Mouse (Mus musculus): ENCODE data around the gene Pmfbp1.
"Not testable (repeated sequence)": the region's sequence is repeated elsewhere in the genome, so short reads cannot be mapped to it uniquely, and the experiment has no call there.

Pmfbp1 gene

DNA sequence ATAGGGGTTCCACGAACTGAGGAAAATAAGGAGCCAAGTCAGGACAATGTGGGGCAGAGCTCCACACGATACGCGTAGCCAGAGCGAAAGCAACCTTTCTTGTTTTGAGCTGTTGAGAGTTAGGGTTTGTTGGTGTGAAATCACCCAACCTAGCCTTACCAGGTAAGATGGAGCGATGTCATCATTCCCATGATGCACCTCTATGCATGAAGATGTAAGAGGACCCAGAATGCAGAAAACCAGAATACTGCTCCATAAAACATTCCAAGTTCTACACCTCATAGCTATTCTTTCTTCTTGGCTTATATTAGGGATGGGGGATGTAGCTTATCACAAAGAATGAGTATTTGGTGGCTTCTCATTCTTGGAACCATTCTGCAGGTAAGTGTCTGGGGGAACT lies at the start of gene Pmfbp1:
TSS of gene Pmfbp1 (plus strand) at position 301 of the 400 bp plus-strand sequence.
- no peak for DNase-seq (ENCODE audit: extremely low spot score)

DNA sequence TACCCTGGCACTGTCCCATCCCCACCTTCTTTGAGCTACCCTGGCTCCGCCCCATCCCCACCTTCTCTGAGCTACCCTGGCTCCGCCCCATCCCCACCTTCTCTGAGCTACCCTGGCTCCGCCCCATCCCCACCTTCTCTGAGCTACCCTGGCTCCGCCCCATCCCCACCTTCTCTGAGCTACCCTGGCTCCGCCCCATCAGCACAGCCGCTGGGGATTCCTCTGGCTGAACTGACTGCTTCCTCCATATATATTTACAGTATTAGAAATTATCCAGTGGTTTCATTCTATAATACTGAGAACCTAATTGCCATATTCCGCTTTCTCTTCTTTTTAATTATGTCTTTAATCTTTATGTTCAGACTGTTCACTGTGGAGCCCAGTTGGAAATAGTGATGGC lies 46.9 kb upstream of the Pmfbp1 start:
- DNase-seq (ENCODE audit: extremely low spot score), result not testable (repeated sequence)

DNA sequence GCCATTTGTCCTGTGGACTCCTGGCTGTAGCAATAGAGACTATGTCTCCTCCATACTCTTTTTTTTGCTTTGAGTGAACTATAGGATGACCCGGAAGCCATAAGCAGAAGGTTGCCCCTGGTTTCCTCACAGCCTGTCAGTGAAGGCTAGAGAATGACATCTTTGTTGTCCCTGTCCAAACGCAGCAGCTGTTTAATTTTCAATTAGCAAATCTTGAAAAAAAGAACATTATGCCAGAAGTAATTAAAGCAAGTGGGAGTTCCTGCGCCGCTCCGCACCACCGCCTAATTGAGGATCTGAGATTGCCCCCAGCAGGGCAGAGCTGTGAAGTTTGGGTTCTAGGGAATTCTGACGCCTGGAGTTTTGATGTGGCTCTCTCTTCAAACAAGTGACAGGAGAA lies 42.8 kb upstream of the Pmfbp1 start:
- DNase-seq (ENCODE audit: extremely low spot score), result no peak

DNA sequence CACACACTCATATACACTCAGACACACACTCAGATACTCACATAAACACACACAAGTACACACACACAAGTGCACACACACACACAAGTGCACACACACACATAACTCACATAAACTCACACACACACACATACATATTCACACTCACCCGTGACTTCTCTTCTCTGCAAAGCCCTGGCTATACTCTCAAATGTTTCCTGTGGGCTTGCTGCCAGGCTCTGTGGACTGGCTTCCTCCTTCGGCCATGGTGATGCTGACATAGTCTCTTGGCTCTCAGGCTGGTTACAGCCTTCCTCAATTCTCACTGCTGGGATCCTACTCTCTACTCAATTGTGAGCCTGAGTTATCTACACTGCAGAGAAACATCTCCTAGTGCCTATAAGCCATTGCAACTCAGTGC lies 38.7 kb upstream of the Pmfbp1 start:
- no peak for DNase-seq (ENCODE audit: extremely low spot score)

GRCm38 (mm10) chr8:109457387-109457786 lies 36.4 kb upstream of the Pmfbp1 start:
- no peak for DNase-seq (ENCODE audit: extremely low spot score)

DNA sequence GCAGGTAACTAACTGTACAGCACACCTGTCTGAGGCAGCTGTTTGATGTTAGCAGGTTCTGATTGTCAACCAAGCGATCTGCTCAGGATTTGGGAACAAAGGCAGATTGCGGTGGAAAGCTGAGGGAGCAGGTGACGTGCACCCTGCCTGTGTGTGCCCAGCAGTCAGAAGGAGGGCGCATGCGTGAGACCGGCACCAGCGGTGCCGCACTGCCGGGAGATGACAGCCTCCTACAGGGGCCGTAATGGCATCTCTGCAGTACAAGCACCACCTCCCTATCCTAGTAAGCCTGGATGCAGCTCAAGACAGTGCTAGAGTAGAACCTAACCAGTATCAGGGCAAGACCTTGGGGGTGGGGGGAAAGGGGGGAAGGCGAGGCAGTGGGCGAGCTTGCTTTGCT lies 35.2 kb upstream of the Pmfbp1 start:
- no peak for DNase-seq (ENCODE audit: extremely low spot score)

DNA sequence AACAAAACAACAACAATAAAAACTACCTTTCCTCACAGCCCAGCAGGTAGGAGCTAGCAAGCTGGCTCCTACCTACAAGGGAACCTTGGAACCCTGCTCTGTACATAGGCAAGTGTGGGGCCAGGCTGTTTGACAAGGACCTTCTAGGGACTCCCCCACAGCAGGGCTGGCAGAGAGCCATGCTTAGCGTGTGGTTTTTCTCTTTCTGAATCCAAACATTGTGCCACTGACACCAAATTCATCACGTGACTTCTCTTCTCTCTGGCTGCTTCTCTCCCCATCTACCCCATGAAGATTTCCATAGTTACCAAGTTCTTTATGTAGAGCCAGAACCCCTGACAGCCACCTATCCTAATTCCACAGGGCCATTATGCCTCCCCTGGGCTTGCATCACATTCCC lies 30.8 kb upstream of the Pmfbp1 start:
- DNase-seq (ENCODE audit: extremely low spot score), result no peak

GRCm38 (mm10) chr8:109463677-109464313 lies 30.0 kb upstream of the Pmfbp1 start:
- peak; percentile 29 for DNase-seq (ENCODE audit: extremely low spot score)

DNA sequence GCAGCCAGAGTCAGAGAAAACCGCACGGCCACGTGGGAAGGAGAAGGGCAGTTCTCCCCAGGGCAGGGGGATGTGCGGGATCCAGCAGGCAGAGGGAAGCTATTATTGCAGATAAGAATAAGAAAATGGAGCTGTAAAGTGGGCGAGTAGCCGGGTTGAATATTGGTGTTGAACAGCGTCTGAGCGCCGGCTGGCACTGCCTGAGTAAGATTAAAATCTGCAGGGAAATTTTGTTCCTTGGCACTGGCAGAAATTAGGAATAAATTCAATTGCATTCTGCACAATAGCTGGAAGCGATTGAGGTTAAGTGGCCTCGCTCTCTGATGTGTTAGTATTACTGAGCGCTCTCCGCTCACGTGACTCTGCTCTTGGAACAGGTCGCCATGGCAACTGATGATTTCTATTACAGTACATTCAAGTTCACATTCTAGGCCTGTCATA lies 29.4 kb upstream of the Pmfbp1 start:
- DNase-seq (ENCODE audit: extremely low spot score), result no peak

DNA sequence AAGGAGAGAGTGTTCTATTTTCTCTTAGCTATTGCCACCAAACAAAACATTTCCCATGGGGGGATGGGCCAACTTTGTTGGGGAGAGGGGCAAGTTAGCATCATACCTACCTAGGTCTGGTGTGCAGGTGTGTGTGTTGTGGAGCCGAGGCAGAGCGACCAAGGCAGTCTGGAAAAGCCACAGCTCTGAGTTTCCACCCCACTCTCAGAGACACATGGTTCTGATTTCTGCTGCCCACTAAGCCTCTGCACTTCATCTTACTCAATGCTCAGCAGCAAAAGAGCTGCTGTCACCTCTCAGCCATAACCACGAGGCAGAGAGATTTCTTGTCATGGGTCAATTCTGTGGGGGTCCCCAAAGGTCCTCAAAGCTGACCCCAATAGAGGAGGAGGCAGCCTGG lies 28.8 kb upstream of the Pmfbp1 start:
- DNase-seq (ENCODE audit: extremely low spot score), result no peak

- DNase-seq (ENCODE audit: extremely low spot score), result no peak
Measured at GRCm38 (mm10) chr8:109465761-109466160, 28.1 kb upstream of the Pmfbp1 start.

DNA sequence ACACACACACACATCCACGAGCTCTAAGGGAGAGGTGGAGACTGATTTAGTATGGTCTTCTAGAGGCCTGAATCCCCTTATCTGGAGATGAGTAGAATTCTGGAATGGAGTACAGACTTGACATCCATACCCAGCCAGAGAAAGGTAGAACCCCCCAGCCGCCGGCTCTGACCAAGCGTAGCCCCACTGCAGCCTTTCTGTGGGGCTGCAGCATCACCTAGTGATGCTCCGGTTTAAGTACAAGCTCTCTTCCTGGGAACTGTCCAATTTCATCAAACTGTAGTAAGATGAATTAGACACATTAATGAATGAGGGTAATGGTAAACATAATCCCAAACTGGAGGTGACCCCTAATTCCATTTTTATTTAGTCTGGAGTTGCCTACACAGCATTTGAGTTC lies 26.3 kb upstream of the Pmfbp1 start:
- no peak for DNase-seq (ENCODE audit: extremely low spot score)

GRCm38 (mm10) chr8:109468112-109468511 lies 25.7 kb upstream of the Pmfbp1 start:
- DNase-seq (ENCODE audit: extremely low spot score), result no peak

- DNase-seq (ENCODE audit: extremely low spot score), result no peak
Measured at GRCm38 (mm10) chr8:109471876-109472275, 22.0 kb upstream of the Pmfbp1 start.

GRCm38 (mm10) chr8:109472400-109472799 lies 21.4 kb upstream of the Pmfbp1 start:
- no peak for DNase-seq (ENCODE audit: extremely low spot score)

- DNase-seq (ENCODE audit: extremely low spot score), result no peak
Measured at GRCm38 (mm10) chr8:109474442-109475121, 19.2 kb upstream of the Pmfbp1 start.

DNA sequence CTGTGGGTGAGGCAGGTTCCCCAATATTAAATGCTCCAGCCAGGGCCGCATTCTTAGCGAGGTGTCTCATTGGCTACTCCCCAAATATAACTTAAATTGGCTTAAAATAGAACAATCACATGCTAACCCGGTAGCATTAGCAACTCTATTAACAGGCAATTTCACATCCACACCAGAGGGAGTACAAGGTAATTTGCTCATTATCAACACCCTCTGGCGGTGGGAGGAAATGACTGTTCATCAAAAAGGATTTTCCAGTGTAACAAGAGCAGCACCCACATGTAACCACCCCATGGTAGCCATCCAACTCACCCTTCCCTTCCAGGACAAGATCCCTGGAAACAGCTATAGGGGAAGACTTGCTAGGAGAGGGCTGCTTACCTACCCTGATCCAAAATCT lies 18.4 kb upstream of the Pmfbp1 start:
- DNase-seq (ENCODE audit: extremely low spot score), result no peak

- DNase-seq (ENCODE audit: extremely low spot score), result no peak
Measured at GRCm38 (mm10) chr8:109478586-109478985, 15.2 kb upstream of the Pmfbp1 start.

GRCm38 (mm10) chr8:109484741-109485140 lies 9.1 kb upstream of the Pmfbp1 start:
- DNase-seq (ENCODE audit: extremely low spot score), result no peak

GRCm38 (mm10) chr8:109485530-109485929 lies 8.3 kb upstream of the Pmfbp1 start:
- DNase-seq (ENCODE audit: extremely low spot score), result no peak

GRCm38 (mm10) chr8:109492785-109493184 lies 1.0 kb upstream of the Pmfbp1 start:
- DNase-seq (ENCODE audit: extremely low spot score), result no peak

GRCm38 (mm10) chr8:109494601-109495000 lies 774 bp downstream of the Pmfbp1 start:
- DNase-seq (ENCODE audit: extremely low spot score), result no peak

DNA sequence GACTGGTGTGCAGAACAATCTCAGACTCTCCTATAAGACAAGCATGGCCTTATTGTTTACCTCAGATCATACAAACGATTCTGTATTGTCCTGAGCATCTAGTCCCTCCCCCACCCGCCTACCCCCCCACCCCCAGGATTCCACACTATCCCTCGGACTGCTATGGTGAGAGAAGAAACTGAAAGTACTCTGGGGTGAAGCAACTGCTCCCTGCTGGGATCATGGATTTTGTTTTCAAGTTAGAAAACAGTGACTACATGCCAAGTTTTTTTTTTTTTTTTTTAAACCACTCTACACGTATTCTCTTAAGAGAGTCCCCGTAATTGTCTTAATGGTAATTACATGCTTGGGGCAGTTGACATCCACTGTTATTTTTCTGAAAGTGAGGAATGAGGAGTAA lies 3.6 kb downstream of the Pmfbp1 start:
- DNase-seq (ENCODE audit: extremely low spot score), result no peak

Measured in embryo, embryonic 9.5 days (tissue).